Mouse (Mus musculus): ENCODE results near the gene Sdhd. TPM values are rescaled to one million over a fixed set of nuclear protein-coding genes. Genes with fewer than 3 reads are reported as not detected.
A peak's percentile ranks its signal among the peaks of the same experiment; 100 is the strongest.

Sdhd gene
- total RNA-seq, 2 experiments from 2014 or later, result 693 to 712 TPM

- intact Hi-C loops (cut with DNase I), result no loop called here
- no peak for DNase-seq
Observed at GRCm38 (mm10) chr9:50592955-50593354, 10.7 kb downstream of the Sdhd start.

GRCm38 (mm10) chr9:50590856-50591518, 12.6 kb downstream of the Sdhd start:
- intact Hi-C loops (cut with DNase I), result no loop called here
- DNase-seq, result no peak

- intact Hi-C loops (cut with DNase I), result no loop called here
- DNase-seq, result no peak
Observed at GRCm38 (mm10) chr9:50586955-50587354, 16.7 kb downstream of the Sdhd start.

GRCm38 (mm10) chr9:50585145-50585818, 18.3 kb downstream of the Sdhd start:
- intact Hi-C loops (cut with DNase I), result no loop called here
- no peak for DNase-seq

GRCm38 (mm10) chr9:50580370-50580769, 23.2 kb downstream of the Sdhd start:
- intact Hi-C loops (cut with DNase I), result no loop called here

GRCm38 (mm10) chr9:50569599-50570525, 33.8 kb downstream of the Sdhd start:
- no peak for DNase-seq
- intact Hi-C loops (cut with DNase I), result no loop called here

More at GRCm38 (mm10) chr9:50580370-50580769, 23.2 kb downstream of the Sdhd start:
- DNase-seq, result no peak

GRCm38 (mm10) chr9:50567881-50568280, 35.7 kb downstream of the Sdhd start:
- DNase-seq, result no peak

GRCm38 (mm10) chr9:50567372-50567771, 36.2 kb downstream of the Sdhd start:
- DNase-seq, result no peak
- intact Hi-C loops (cut with DNase I), result no loop called here

More at GRCm38 (mm10) chr9:50567881-50568280, 35.7 kb downstream of the Sdhd start:
- intact Hi-C loops (cut with DNase I), result no loop called here

- DNase-seq, result no peak
- intact Hi-C loops (cut with DNase I), result no loop called here
Observed at GRCm38 (mm10) chr9:50565940-50566339, 37.7 kb downstream of the Sdhd start.

GRCm38 (mm10) chr9:50565173-50565572, 38.4 kb downstream of the Sdhd start:
- DNase-seq, result no peak
- intact Hi-C loops (cut with DNase I), result no loop called here

GRCm38 (mm10) chr9:50561918-50562360, 41.7 kb downstream of the Sdhd start:
- intact Hi-C loops (cut with DNase I), result no loop called here
- DNase-seq, result no peak

GRCm38 (mm10) chr9:50561145-50561917, 42.3 kb downstream of the Sdhd start, which contains the start of gene Tex12:
Gene Tex12 (minus strand): TSS chr9:50561325.
- intact Hi-C loops (cut with DNase I), result no loop called here
- DNase-seq, result no peak

- DNase-seq, result no peak
- intact Hi-C loops (cut with DNase I), result no loop called here
Observed at GRCm38 (mm10) chr9:50555094-50555446, 48.5 kb downstream of the Sdhd start, which contains the start of gene Bco2. Gene Bco2 (minus strand): TSS chr9:50555181.

GRCm38 (mm10) chr9:50554241-50555093, 49.1 kb downstream of the Sdhd start, which contains the start of gene Il18:
Gene Il18 (plus strand): TSS chr9:50554827.
- peak; percentile 18 to 22 for DNase-seq
- intact Hi-C loops (cut with DNase I), result no loop called here

GRCm38 (mm10) chr9:50553547-50553946, 50.1 kb downstream of the Sdhd start:
- intact Hi-C loops (cut with DNase I), result no loop called here
- DNase-seq, result no peak

- DNase-seq, result no peak
- intact Hi-C loops (cut with DNase I), result no loop called here
Observed at GRCm38 (mm10) chr9:50552206-50552605, 51.4 kb downstream of the Sdhd start.

- DNase-seq, result no peak
- intact Hi-C loops (cut with DNase I), result no loop called here
Observed at GRCm38 (mm10) chr9:50548936-50549335, 54.7 kb downstream of the Sdhd start.

GRCm38 (mm10) chr9:50547859-50548478, 55.6 kb downstream of the Sdhd start:
- no peak for DNase-seq
- intact Hi-C loops (cut with DNase I), result no loop called here

Measured in heart, postnatal 36 days (tissue).